Mouse (Mus musculus) adrenal gland, adult 8-10 months (tissue): ENCODE results near the gene Emc10. TPM values are rescaled to one million over a fixed set of nuclear protein-coding genes. Genes with fewer than 3 reads are reported as not detected.

Source experiments
- DNase-seq: peaks from one replicate; pipeline ENCODE4 v3.0.0; 2022
- microRNA-seq, 2 experiments: library from miRNA; unstranded; fragments of <30 nt; microRNA quantifications; one replicate each; pipeline ENCODE4 v1.2.0; 2022
- total RNA-seq, 4 experiments: library from RNA; stranded (reverse); gene quantifications; 2 replicates each; pipeline ENCODE4 v1.2.4; 2022

Gene Emc10
- total RNA-seq, 4 experiments from 2014 or later, result 99.0 to 119 (median 110) TPM

GRCm38 (mm10) chr7:44462218-44463055 is 33.9 kb downstream of the Emc10 start:
- no peak for DNase-seq

DNA sequence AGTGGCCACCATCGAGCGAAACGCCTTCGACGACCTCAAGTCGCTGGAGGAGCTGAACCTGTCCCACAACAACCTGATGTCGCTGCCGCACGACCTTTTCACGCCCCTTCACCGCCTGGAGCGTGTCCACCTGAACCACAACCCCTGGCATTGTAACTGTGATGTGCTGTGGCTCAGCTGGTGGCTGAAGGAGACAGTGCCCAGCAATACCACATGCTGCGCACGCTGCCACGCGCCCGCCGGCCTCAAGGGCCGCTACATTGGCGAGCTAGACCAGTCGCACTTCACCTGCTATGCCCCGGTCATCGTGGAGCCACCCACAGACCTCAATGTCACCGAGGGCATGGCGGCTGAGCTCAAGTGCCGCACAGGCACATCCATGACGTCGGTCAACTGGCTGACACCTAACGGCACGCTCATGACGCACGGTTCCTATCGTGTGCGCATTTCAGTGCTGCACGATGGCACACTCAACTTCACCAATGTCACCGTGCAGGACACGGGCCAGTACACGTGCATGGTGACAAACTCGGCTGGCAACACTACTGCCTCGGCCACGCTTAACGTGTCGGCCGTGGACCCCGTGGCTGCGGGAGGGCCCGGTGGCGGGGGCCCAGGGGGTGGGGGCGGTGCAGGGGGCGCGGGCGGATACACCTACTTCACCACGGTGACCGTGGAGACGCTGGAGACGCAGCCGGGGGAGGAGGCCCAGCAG is 34.7 kb downstream of the Emc10 start:
- DNase-seq, result no peak

DNA sequence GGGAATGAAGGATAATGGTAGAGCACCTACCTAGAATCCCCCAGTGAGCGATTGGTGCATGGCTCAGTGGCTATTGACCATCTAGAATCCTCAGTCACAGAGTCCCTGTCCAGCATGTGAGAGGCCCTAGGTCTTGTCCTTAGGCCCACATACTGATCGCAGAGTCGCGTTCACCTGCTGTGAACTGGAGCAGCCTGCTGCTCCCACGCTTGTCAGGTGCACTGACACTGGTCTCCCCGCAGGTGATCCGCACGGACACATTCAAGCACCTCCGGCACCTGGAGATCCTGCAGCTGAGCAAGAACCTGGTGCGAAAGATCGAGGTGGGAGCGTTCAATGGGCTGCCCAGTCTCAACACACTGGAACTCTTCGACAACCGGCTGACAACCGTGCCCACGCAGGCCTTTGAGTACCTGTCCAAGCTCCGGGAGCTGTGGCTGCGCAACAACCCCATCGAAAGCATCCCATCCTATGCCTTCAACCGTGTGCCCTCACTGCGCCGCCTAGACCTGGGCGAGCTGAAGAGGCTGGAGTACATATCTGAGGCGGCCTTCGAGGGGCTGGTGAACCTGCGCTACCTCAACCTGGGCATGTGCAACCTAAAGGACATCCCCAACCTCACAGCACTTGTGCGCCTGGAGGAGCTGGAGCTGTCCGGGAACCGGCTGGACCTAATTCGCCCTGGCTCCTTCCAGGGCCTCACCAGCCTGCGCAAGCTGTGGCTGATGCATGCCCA is 35.4 kb downstream of the Emc10 start:
- no peak for DNase-seq

GRCm38 (mm10) chr7:44460067-44460466 is 36.3 kb downstream of the Emc10 start:
- no peak for DNase-seq

GRCm38 (mm10) chr7:44456302-44456701 is 40.0 kb downstream of the Emc10 start:
- no peak for DNase-seq

DNA sequence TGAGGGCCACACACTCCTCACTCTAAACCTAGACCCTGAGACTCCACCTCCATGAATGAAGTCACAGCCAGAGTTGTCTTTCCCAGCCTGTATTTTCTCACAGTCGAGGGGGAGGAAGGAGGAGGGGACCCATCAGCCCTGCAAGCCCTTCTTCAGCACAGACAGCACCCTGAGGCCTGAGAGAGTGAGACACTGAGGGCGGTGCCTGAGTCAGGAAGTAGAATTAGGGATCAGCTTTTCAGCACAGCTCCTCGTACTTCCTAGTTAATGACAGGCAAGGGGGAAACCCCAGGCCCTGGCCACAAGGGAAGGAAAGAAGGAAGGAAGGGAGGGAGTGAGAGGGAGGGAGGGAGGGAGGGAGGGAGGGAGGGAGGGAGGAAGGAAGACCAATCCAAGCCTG is 43.1 kb downstream of the Emc10 start:
- DNase-seq, result no peak

DNA sequence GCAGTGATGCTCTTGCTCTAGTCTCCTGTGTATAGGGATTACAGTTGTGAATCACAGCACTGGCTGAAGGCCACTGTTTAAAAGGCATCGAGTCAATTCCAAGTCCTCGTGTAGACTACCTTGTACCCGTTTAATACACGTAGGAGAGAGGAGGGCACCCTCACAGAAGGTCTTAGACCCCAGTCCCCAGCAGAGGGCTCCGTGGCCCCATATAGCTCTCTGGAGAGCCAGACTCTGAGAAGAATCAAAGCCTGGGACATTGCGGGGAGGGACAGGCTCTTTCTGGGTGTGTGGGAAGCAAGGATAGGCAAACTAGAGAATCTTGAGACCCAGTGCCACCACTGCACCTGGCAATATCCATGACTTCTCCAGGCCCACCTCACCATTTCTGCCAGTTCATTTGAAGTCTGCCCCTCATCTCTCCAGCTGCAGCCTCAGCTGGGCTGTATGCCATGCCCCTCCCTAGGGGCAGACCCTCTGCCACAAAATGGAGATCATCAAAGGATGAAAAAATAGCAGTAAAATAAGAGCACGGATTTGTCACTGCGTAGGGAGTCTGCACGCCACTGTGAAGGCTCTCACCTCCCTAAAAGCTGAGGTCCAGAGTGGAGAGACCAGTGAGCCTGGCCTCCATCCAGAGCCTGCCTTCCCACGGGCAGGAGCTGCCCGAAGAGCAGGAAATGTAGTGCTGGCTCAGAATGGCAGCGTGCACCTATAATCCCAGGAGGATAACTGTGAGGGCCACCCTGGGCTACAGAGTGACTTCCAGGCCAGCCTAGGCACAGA is 50.1 kb downstream of the Emc10 start:
- DNase-seq, result no peak

GRCm38 (mm10) chr7:44445528-44445923 is 50.8 kb downstream of the Emc10 start:
- DNase-seq, result no peak

DNA sequence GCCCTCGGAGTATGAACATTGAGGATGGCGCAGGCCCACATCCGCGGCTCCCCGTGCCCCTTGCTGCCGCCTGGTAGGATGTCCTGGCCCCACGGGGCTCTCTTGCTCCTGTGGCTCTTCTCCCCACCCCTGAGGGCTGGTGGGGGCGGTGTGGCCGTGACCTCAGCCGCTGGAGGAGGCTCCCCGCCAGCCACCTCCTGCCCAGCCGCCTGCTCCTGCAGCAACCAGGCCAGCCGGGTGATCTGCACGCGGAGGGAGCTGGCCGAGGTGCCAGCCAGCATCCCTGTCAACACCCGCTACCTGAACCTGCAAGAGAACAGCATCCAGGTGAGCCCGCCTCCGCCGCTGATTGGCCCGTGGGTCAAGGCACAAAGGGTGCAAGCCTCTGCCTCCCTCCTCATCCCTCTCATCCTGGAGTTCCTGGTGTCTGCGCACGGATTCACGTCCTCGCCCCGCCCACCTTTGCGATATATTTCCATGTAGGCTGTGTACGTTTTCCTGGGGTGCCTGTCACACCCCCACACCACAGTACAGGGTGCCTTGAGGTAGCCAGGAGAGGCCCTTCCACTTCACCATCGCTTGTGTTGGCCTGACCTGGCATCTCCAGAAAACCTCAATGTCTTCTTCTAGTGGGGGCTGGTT is 51.3 kb downstream of the Emc10 start:
- no peak for DNase-seq

- no peak for DNase-seq
Measured at GRCm38 (mm10) chr7:44443268-44444173, 52.8 kb downstream of the Emc10 start.

DNA sequence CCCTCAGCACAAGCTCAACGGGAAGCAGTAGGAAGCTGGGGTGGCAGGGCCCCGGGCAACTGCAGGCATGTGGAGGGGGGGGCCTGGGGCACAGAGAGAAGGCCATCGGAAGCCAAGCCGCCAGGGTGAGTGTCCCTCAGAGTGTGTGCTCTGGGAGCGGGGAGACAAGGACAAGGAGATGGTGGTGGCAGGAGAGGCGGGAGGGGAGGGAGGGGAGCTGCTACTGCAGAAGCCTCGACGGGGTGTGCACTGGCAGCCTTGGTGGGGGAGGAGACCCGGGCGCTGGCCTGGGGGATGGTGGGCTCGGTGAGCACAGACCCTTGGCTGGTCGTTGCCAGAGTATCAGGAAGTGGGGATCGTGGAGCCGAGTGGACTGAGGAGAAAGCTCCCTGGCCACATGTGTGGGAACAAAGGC is 53.9 kb downstream of the Emc10 start:
- no peak for DNase-seq

DNA sequence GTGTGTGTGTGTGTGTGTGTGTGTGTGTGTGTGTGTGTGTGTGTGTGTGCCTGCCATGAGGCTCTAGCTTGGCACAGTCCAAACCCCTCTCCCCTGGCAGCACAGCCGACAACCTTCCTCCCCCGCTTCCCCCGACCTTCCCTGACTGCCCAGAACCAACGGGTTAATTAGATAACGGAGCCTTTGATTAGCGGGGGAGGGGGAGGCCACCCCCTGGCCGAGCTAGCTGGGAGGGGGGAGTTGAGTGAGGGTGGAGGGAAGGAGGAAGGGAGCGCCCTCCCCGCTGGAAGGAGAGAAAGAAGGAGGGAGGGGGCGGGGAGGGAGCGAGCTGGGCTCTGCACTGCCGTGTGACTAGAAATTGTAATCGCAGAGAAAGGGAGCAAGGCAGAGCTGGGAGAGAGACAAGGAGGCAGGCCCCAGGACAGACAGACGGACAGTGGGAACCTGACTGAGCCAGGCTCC is 54.6 kb downstream of the Emc10 start:
- no peak for DNase-seq

- DNase-seq, result no peak
Measured at GRCm38 (mm10) chr7:44441180-44441579, 55.1 kb downstream of the Emc10 start.

- DNase-seq, result no peak
Measured at GRCm38 (mm10) chr7:44440479-44440878, 55.9 kb downstream of the Emc10 start.

Small RNA genes lying within 50 kb of the gene (microRNA-seq; reads per million reads assigned to microRNA genes)
- gene Mir7052, result 1.9 to 2.2 reads per million in 2 experiments
- 0 to 0.18 reads per million in 2 experiments for gene Mir7053

Other genes starting within 250 kb of the Emc10 start
- 1 to 10 TPM in 1 of 4 experiments, under 1 TPM in 3; 0.68 to 1.2 (median 0.96) TPM for gene 1700028J19Rik, start 249.8 kb downstream of the Emc10 start, total RNA-seq
- gene 2410002F23Rik, start 249.8 kb downstream of the Emc10 start, total RNA-seq, result 100 to 1,000 TPM in 3 of 4 experiments, 10 to 100 TPM in 1; 71.9 to 151 (median 133) TPM
- gene Acp4, start 239.2 kb downstream of the Emc10 start, total RNA-seq, result not detected
- gene Gm15517, start 235.1 kb downstream of the Emc10 start, total RNA-seq, result not detected
- 1 to 10 TPM; 4.1 to 6.0 (median 5.1) TPM for gene Clec11a, start 189.6 kb downstream of the Emc10 start, total RNA-seq
- gene Shank1, start 186.3 kb downstream of the Emc10 start, total RNA-seq, result 10 to 100 TPM in 3 of 4 experiments, 1 to 10 TPM in 1; 9.3 to 17.6 (median 14.3) TPM
- 10 to 100 TPM in 1 of 4 experiments, 1 to 10 TPM in 3; 4.9 to 11.1 (median 7.6) TPM for gene Syt3, start 112.4 kb downstream of the Emc10 start, total RNA-seq
- 1 to 10 TPM in 3 of 4 experiments, under 1 TPM in 1; 0.73 to 2.2 (median 1.4) TPM for gene 1700008O03Rik, start 110.7 kb downstream of the Emc10 start, total RNA-seq
- 10 to 100 TPM in 2 of 4 experiments, 1 to 10 TPM in 2; 6.4 to 15.4 (median 9.8) TPM for gene Lrrc4b, start 67.5 kb downstream of the Emc10 start, total RNA-seq
- 1 to 10 TPM in 3 of 4 experiments, under 1 TPM in 1; 0.73 to 2.0 (median 1.4) TPM for gene Aspdh, start 31.1 kb downstream of the Emc10 start, total RNA-seq
- 10 to 100 TPM; 43.7 to 56.5 (median 46.9) TPM for gene Josd2, start 28.5 kb downstream of the Emc10 start, total RNA-seq
- gene Fam71e1, start 52 bp upstream of the Emc10 start, total RNA-seq, result 10 to 100 TPM in 3 of 4 experiments, 1 to 10 TPM in 1; 10.0 to 15.5 (median 13.0) TPM
- under 1 TPM in 2 of 4 experiments, not detected in 2; 0.07 to 0.08 TPM for gene Mybpc2, start 28.1 kb upstream of the Emc10 start, total RNA-seq
- under 1 TPM; 0.32 to 0.77 (median 0.43) TPM for gene Spib, start 35.5 kb upstream of the Emc10 start, total RNA-seq
- gene Pold1, start 52.3 kb upstream of the Emc10 start, total RNA-seq, result 10 to 100 TPM; 10.9 to 18.6 (median 15.9) TPM
- gene Nr1h2, start 57.4 kb upstream of the Emc10 start, total RNA-seq, result 100 to 1,000 TPM in 3 of 4 experiments, 10 to 100 TPM in 1; 94.3 to 153 (median 129) TPM
- 1 to 10 TPM in 3 of 4 experiments, under 1 TPM in 1; 1.00 to 2.0 (median 1.5) TPM for gene Napsa, start 75.9 kb upstream of the Emc10 start, total RNA-seq
- 10 to 100 TPM in 1 of 4 experiments, 1 to 10 TPM in 3; 4.7 to 11.1 (median 7.8) TPM for gene Kcnc3, start 94.1 kb upstream of the Emc10 start, total RNA-seq
- 10 to 100 TPM in 1 of 4 experiments, 1 to 10 TPM in 3; 7.3 to 16.5 (median 8.4) TPM for gene Myh14, start 174.3 kb upstream of the Emc10 start, total RNA-seq
- not detected for gene Izumo2, start 212.2 kb upstream of the Emc10 start, total RNA-seq